Mouse (Mus musculus) cortical plate, adult 2 months (tissue): ENCODE results near the gene Sdsl. TPM values are rescaled to one million over a fixed set of nuclear protein-coding genes. Genes with fewer than 3 reads are reported as not detected.
A peak's percentile ranks its signal among the peaks of the same experiment; 100 is the strongest.

Source experiments
- H3K27ac ChIP-seq: fragments of 200-500 bp; 2 replicates; pipeline ENCODE4 v1.5.1; 2012; ENCODE audit warnings: low read length, control low read depth, inconsistent platforms; ENCODE audit not compliant: insufficient read depth
- H3K4me1 ChIP-seq: fragments of 200-500 bp; 2 replicates; pipeline ENCODE4 v1.6.1; 2011; ENCODE audit warnings: low read length; ENCODE audit not compliant: control insufficient read depth, insufficient read depth
- H3K4me3 ChIP-seq: fragments of 200-500 bp; 2 replicates; pipeline ENCODE4 v1.5.1; 2011; ENCODE audit warnings: mild to moderate bottlenecking, low read length, control low read depth; ENCODE audit not compliant: insufficient read depth
- CTCF ChIP-seq: fragments of 200-500 bp; IDR thresholded peaks from 2 replicates; pipeline ENCODE4 v1.5.1; 2011; ENCODE audit warnings: mild to moderate bottlenecking, control low read depth, low read length; ENCODE audit not compliant: insufficient read depth; ENCODE audit errors: extremely low read depth
- POLR2A ChIP-seq: fragments of 200-500 bp; IDR thresholded peaks from 2 replicates; pipeline ENCODE4 v1.6.1; 2011; ENCODE audit warnings: mild to moderate bottlenecking, low read length, control low read depth; ENCODE audit not compliant: insufficient read depth; ENCODE audit errors: extremely low read depth
- polyA plus RNA-seq: library from polyadenylated mRNA; depleted of rRNA; stranded (reverse); fragments of >200 nt; gene quantifications from 2 replicates; pipeline ENCODE4 v1.2.3, GENCODE M21; 2012

Sdsl gene
- polyA plus RNA-seq, 1 experiment = 8.1 TPM

DNA sequence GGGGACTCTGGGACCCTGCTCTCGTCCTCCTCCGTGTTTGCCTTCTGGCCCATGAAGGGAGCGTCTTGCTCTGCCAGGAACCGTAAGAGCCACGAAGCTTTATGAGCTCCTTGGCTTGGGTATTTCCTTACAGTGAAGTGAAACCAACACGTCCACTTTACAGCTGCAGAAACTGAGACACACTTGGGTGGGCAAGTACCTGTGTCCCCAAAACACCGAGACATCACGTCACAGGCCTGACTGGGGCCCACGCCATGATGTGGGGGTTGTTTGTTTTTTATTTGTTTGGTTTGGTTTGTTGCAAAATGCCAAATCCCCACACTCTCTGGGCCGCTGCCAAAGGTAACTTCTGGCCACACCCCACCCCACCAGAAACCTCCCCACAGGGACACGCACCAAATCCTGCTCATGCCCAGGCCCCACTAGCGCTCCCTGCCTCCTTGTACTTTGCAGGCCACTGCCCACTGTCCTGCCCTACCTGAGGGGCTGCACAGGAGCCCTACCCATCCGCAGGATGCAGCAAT, 23.2 kb upstream of the Sdsl start:
- Histone ChIP-seq H3K27ac (no peak overlapping the region), H3K4me1 (peaks cover 3% of the 10 kb centered on the region; the same call in 1 of the 2 replicates), H3K4me3 (no peak overlapping the region)
- no peak for TF ChIP-seq CTCF
- TF ChIP-seq POLR2A = no peak

DNA sequence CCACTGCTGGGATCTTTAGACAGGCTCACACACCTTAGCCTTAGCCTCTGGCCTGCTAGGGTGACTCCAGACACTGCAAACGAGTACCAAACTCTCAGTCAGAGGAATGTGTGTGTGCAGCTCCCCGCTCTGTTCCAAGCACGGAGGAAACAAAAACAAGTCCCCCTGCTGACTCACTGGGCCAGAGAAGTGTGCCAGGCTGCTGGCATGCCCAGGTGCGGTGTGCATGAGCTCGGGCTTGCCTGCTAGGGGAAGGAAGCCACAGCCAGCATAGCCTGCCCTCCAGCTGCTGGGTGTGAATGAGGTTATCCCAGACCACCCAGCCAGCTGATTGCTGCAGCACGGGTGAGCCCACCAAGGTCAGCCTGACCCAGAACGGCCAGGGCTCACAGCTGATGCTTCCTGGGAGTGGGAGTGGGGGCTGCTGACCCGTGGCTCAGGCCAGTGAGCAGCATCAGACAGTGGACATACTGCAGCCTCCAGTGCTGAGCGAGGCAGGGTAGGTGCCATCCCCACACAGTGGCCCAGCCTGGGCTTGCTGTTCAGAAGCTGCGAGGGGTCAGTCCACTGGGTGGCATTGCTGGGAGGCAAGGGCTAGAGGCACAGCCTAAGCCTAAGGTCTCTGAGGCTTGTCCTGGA, 22.6 kb upstream of the Sdsl start:
- no peak overlapping the region for H3K27ac ChIP-seq
- TF ChIP-seq POLR2A (no peak), CTCF (no peak)
- peaks cover 3% of the 10 kb centered on the region; the same call in 1 of the 2 replicates for H3K4me1 ChIP-seq
- no peak overlapping the region for H3K4me3 ChIP-seq

DNA sequence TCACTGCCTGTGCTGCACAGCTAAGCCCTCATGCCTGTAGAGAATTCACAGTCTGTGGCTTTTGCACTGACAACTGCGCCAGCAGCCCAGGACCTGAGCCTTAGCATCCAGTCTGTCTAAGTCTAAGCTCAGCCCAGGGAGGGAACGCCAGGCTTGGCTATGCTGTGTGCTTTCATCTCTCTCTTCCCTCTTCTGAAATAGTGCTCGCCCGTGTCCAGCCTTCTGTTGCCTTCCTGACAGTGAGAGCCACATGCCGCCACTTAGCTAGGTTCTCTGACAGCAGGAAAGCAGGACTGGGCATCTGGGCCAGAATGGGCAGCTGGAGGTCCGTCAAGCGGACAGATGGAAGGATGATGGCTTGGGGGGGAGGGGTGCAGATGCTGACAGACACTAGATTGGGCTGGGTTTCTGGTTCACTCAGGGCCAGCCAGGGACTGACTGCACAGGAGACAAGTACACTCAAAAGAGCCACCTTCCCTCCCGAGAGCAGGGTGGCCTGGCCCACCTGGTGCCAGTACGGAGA, 21.3 kb upstream of the Sdsl start:
- Histone ChIP-seq H3K4me1 (peaks cover 3% of the 10 kb centered on the region; the same call in 1 of the 2 replicates), H3K4me3 (no peak overlapping the region), H3K27ac (no peak overlapping the region)
- TF ChIP-seq POLR2A (no peak), CTCF (no peak)

DNA sequence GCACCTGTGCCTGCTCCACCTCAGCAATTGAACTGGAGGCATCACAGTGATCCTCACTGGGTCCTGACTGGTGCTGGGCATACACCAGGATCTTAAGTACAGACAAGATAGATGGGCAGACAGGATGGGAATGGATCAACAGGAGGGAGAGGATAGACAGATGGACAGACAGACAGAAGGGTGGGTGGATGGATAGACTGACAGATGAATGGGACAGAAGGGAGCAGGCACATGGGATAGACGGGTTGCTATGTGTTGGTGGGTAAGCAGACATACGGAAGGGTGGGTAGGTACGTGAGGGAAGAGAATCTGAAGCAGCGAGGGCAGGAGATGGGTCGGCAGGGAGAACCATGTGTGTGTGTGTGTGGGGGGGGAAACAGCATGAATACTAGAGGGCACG, 20.8 kb upstream of the Sdsl start:
- TF ChIP-seq POLR2A (no peak), CTCF (no peak)
- no peak overlapping the region for H3K27ac ChIP-seq

DNA sequence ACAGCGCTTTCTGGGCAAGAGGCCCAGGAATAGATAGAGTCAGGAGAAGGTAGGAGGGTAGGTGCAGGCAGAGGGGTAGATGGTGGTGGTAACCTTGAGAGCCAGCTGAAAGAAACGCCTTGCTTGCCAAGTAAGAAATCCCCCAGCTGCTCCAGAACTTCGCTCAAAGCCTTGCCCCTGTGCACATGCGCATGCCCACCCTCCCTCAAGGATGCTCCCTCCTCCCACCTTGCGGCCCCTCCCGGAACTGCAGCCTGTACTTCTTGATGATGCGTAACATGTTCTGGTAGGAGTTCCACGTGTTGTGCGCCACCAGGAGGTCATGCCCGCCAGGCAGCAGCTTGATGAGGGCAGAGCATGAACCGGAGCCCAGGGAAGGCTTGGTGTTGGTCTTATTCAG, 19.8 kb upstream of the Sdsl start:
- Histone ChIP-seq H3K4me3 (no peak overlapping the region), H3K4me1 (peaks cover 3% of the 10 kb centered on the region; the same call in 1 of the 2 replicates), H3K27ac (no peak overlapping the region)
- TF ChIP-seq CTCF (peak; percentile 45), POLR2A (no peak)

More for the DNA sequence above, 20.8 kb upstream of the Sdsl start:
- Histone ChIP-seq H3K4me1 (peaks cover 3% of the 10 kb centered on the region; the same call in 1 of the 2 replicates), H3K4me3 (no peak overlapping the region)

DNA sequence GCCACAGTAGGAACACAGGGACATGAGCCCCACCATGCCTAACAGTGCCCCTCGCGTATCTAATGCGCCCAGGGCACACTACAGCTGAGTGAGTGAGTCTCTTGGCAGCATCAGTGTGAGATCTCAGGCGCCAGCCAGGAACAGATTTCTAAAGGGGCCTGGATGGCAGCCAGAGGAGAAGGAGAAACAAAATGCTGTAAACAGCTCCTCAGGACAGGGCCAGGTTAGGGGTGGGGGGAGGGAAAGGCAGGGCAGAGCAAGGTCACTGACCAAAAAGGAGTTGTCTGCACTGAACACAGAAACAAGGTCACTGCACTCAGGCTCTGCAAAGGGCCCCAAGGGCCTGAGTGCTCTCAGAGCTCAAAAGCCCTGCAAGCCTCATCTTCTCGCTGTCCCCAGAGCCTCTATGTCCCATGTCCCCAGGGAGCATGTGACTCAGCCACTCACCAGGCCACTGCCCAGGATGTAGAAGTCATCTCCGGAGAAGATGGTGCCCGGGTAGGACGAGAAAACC, 18.1 kb upstream of the Sdsl start:
- H3K4me1 ChIP-seq = peaks cover 3% of the 10 kb centered on the region; the same call in 1 of the 2 replicates
- 0 out of 2 replicates have a peak overlapping the region, but pooled peaks have one; percentile 12 for H3K27ac ChIP-seq
- TF ChIP-seq POLR2A = no peak
- no peak for TF ChIP-seq CTCF

DNA sequence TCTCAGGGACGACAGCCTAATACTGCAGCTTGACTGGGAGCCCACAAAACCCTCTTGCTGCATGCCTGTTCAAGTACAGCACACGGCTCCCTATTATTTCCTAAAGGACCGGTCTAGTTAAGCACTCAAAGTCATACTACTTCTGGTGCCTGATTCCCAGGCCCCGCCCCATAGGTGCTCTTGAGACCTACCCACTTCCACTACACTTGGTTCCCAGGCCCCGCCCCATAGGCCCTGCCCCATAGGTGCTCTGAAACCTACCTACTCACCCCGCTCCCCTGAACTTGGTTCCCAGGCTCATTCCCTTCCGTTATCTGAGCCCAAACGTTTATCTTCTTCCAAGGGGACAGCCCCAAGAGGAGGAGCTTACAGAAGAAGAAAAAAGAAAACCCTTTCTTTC, 15.2 kb upstream of the Sdsl start:
- TF ChIP-seq POLR2A (no peak), CTCF (no peak)
- Histone ChIP-seq H3K27ac (no peak overlapping the region), H3K4me1 (no peaks in the 10 kb centered on the region), H3K4me3 (no peak overlapping the region)

More for the DNA sequence above, 18.1 kb upstream of the Sdsl start:
- no peak overlapping the region for H3K4me3 ChIP-seq

DNA sequence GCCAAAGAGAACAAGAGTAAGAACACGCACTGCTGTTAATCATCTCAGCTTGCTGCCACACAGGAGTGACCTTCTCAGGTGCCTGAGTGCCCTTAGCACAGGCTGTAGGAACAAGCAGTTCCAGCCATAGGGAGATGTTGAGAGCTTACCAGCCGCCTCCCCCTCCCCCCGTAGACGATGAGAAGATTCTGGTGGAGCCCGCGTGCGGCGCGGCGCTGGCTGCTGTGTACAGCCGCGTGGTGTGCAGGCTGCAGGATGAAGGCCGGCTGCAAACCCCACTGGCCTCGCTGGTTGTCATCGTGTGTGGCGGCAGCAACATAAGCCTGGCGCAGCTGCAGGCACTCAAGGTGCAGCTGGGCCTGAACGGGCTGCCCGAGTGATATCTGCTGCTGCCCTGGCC, 10.8 kb upstream of the Sdsl start:
- no peak overlapping the region for H3K4me3 ChIP-seq
- no peak overlapping the region for H3K27ac ChIP-seq
- no peaks in the 10 kb centered on the region for H3K4me1 ChIP-seq
- TF ChIP-seq POLR2A (no peak), CTCF (no peak)

DNA sequence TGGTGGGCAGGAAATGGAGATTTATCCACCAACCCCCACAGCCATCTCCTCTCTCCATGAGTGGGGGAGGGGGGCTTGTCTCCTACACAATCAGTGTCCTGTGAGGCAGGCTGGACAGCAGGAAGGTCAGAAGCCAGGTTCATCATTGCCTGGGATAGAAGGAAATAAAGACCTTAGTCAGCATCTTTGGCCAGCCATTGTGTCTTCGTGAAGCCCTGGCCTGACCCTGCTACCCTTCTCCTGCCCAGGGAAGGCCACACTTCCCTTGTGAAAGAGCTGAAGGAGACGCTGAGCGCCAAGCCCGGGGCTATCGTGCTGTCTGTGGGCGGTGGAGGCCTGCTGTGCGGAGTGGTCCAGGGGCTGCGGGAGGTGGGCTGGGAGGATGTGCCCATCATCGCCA, 8.6 kb upstream of the Sdsl start:
- Histone ChIP-seq H3K4me3 (no peak overlapping the region), H3K27ac (no peak overlapping the region), H3K4me1 (no peaks in the 10 kb centered on the region)
- TF ChIP-seq CTCF (no peak), POLR2A (no peak)

DNA sequence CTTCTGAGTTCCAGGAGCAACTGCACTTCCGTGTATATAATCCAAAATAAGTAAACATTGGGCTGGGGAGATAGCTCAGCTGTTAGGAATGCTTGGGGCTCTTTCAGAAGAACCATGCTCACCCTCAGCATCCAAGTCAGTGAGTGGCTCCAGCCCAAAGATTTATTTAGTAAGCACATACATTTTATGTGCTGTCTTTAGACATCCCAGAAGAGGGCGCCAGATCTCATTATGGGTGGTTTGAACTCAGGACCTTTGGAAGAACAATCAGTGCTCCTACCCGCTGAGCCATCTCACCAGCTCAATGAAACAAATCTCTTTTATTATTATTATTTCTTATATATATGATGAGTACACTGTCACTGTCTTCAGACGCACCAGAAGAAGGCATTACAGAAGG, 6.9 kb upstream of the Sdsl start:
- no peaks in the 10 kb centered on the region for H3K4me1 ChIP-seq
- TF ChIP-seq POLR2A = no peak
- no peak for TF ChIP-seq CTCF
- H3K27ac ChIP-seq = no peak overlapping the region
- H3K4me3 ChIP-seq = no peak overlapping the region
